Mouse (Mus musculus): Measurements from ENCODE around the gene Id3. TPM values are rescaled to one million over a fixed set of nuclear protein-coding genes. Genes with fewer than 3 reads are reported as not detected.

Id3 gene
- total and polyA plus RNA-seq, 2 experiments from 2014 or later = 134 to 177 TPM

- Histone ChIP-seq H3K4me2 (ENCODE audit: low read depth) (no peak overlapping the region), H3K27me3 (ENCODE audit: insufficient read depth, low read length) (no peaks in the 10 kb centered on the region), H3K9me3 (ENCODE audit: low read length) (no peaks in the 10 kb centered on the region), H3K4me1 (ENCODE audit: insufficient read depth) (no peaks in the 10 kb centered on the region), H3K4me3 (ENCODE audit: low read depth, low read length) (no peak overlapping the region), H3K27ac (ENCODE audit: low read depth, low read length) (no peak overlapping the region), H3K9ac (no peak overlapping the region), H3K36me3 (ENCODE audit: insufficient read depth) (no peaks in the 10 kb centered on the region)
- 75% methylated on average over 5 of the region's 5 CpGs for WGBS
- DNase-seq (no peak), ATAC-seq (no peak)
- TF ChIP-seq CTCF (IDR thresholded peaks at IDR 0.05; ENCODE audit: low read depth) = no peak
Measured at GRCm38 (mm10) chr4:136126019-136126418, 17.3 kb upstream of the Id3 start.

GRCm38 (mm10) chr4:136127670-136128069, 15.6 kb upstream of the Id3 start:
- H3K9ac ChIP-seq = no peak overlapping the region
- no peak overlapping the region for H3K27ac ChIP-seq (ENCODE audit: low read depth, low read length)
- no peaks in the 10 kb centered on the region for H3K27me3 ChIP-seq (ENCODE audit: insufficient read depth, low read length)
- no peak overlapping the region for H3K4me2 ChIP-seq (ENCODE audit: low read depth)
- no peaks in the 10 kb centered on the region for H3K36me3 ChIP-seq (ENCODE audit: insufficient read depth)
- no peak for ATAC-seq
- H3K4me3 ChIP-seq (ENCODE audit: low read depth, low read length) = no peak overlapping the region
- no peak for DNase-seq
- no peak for TF ChIP-seq CTCF (IDR thresholded peaks at IDR 0.05; ENCODE audit: low read depth)
- WGBS = 82% methylated on average over 13 of the region's 13 CpGs
- no peaks in the 10 kb centered on the region for H3K9me3 ChIP-seq (ENCODE audit: low read length)
- no peaks in the 10 kb centered on the region for H3K4me1 ChIP-seq (ENCODE audit: insufficient read depth)

DNA sequence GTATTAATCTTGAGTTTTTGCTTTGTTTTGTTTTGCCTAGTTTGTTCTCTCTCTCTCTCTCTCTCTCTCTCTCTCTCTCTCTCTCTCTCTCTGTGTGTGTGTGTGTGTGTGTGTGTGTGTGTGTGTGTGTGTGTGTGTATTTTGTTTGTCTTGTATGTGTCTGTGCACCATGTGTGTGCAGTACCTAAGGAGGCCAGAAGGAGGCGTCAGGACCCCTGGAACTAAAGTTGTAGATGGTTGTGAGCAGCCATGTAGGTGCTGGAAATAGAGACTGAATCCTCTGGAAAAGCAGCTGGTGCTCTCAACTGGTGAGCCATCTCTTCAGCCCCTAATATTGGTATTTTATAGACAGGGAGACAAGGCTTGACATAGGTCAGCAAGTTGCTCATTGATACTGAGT, 13.5 kb upstream of the Id3 start:
- WGBS = 88% methylated on average over 1 of the region's 1 CpGs
- no peak for TF ChIP-seq CTCF (IDR thresholded peaks at IDR 0.05; ENCODE audit: low read depth)
- ATAC-seq = no peak

DNA sequence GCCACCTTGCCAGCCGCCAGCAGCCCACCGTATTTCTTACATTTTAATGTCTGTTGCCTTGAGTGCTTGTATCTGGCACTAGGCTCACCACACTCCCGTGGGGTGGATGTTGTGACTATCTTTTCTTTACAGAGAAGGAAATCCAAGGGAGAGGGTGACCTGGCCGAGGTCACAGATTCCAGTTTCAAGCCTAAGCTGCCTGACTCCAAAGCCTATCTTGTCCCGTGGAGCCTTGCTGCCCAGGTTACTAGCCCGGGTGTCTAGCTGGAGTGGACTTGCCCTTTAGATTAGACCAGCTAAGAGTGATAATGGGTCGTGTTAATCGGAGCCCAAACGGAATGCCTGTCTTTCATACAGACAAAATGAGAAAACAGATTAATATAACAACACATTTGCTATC, 9.5 kb upstream of the Id3 start:
- Histone ChIP-seq H3K27ac (ENCODE audit: low read depth, low read length) (peak overlapping the region; percentile 91), H3K36me3 (ENCODE audit: insufficient read depth) (no peaks in the 10 kb centered on the region), H3K4me3 (ENCODE audit: low read depth, low read length) (no peak overlapping the region), H3K4me2 (ENCODE audit: low read depth) (peak overlapping the region; percentile 86; the same call in 1 of the 2 replicates), H3K9ac (peak overlapping the region; percentile 66; the same call in 1 of the 2 replicates), H3K27me3 (ENCODE audit: insufficient read depth, low read length) (no peaks in the 10 kb centered on the region), H3K9me3 (ENCODE audit: low read length) (no peaks in the 10 kb centered on the region), H3K4me1 (ENCODE audit: insufficient read depth) (peaks cover 22% of the 10 kb centered on the region; the same call in 1 of the 2 replicates)
- no peak for DNase-seq
- 19% methylated on average over 9 of the region's 9 CpGs for WGBS
- TF ChIP-seq CTCF (IDR thresholded peaks at IDR 0.05; ENCODE audit: low read depth) = no peak
- ATAC-seq = no peak

More for the DNA sequence above, 13.5 kb upstream of the Id3 start:
- no peak overlapping the region for H3K27ac ChIP-seq (ENCODE audit: low read depth, low read length)
- no peaks in the 10 kb centered on the region for H3K36me3 ChIP-seq (ENCODE audit: insufficient read depth)
- H3K9ac ChIP-seq = no peak overlapping the region
- H3K4me2 ChIP-seq (ENCODE audit: low read depth) = no peak overlapping the region
- no peaks in the 10 kb centered on the region for H3K27me3 ChIP-seq (ENCODE audit: insufficient read depth, low read length)
- no peak overlapping the region for H3K4me3 ChIP-seq (ENCODE audit: low read depth, low read length)
- no peak for DNase-seq
- H3K4me1 ChIP-seq (ENCODE audit: insufficient read depth) = 0 out of 2 replicates have a peak, but pooled peaks cover 8% of the 10 kb centered on the region
- no peaks in the 10 kb centered on the region for H3K9me3 ChIP-seq (ENCODE audit: low read length)

- DNase-seq = peak; percentile 61
- Histone ChIP-seq H3K4me1 (ENCODE audit: insufficient read depth) (peaks cover 22% of the 10 kb centered on the region; the same call in 1 of the 2 replicates), H3K4me2 (ENCODE audit: low read depth) (peak overlapping the region; percentile 86), H3K27ac (ENCODE audit: low read depth, low read length) (peak overlapping the region; percentile 91), H3K36me3 (ENCODE audit: insufficient read depth) (no peaks in the 10 kb centered on the region), H3K9ac (peak overlapping the region; percentile 66), H3K9me3 (ENCODE audit: low read length) (no peaks in the 10 kb centered on the region), H3K27me3 (ENCODE audit: insufficient read depth, low read length) (no peaks in the 10 kb centered on the region), H3K4me3 (ENCODE audit: low read depth, low read length) (peak overlapping the region; percentile 49)
- no peak for TF ChIP-seq CTCF (IDR thresholded peaks at IDR 0.05; ENCODE audit: low read depth)
- 4% methylated on average over 15 of the region's 15 CpGs for WGBS
- peak; percentile 66 for ATAC-seq
Measured at GRCm38 (mm10) chr4:136134418-136134977, 8.8 kb upstream of the Id3 start.

GRCm38 (mm10) chr4:136134978-136135873, 8.1 kb upstream of the Id3 start:
- WGBS = 2% methylated on average over 47 of the region's 50 CpGs
- DNase-seq = peak; percentile 83
- Histone ChIP-seq H3K4me1 (ENCODE audit: insufficient read depth) (peaks cover 25% of the 10 kb centered on the region; the same call in 1 of the 2 replicates), H3K27ac (ENCODE audit: low read depth, low read length) (peak overlapping the region; percentile 91), H3K4me2 (ENCODE audit: low read depth) (peak overlapping the region; percentile 86), H3K36me3 (ENCODE audit: insufficient read depth) (no peaks in the 10 kb centered on the region), H3K4me3 (ENCODE audit: low read depth, low read length) (peak overlapping the region; percentile 49), H3K9me3 (ENCODE audit: low read length) (no peaks in the 10 kb centered on the region), H3K27me3 (ENCODE audit: insufficient read depth, low read length) (no peaks in the 10 kb centered on the region), H3K9ac (peak overlapping the region; percentile 66)
- ATAC-seq = peak; percentile 81
- no peak for TF ChIP-seq CTCF (IDR thresholded peaks at IDR 0.05; ENCODE audit: low read depth)

Measured in forebrain, postnatal 0 days (tissue).